Mouse (Mus musculus) monocyte, adult 5-6 weeks (primary cell): ENCODE measurements around the gene Osbpl11. TPM values are rescaled to one million over a fixed set of nuclear protein-coding genes. Genes with fewer than 3 reads are reported as not detected.
"Not testable (repeated sequence)": the region's sequence is repeated elsewhere in the genome, so short reads cannot be mapped to it uniquely, and the experiment has no call there.

Source experiments
- ATAC-seq: fragments of 153-309, 156-312 bp; replicated peaks from 2 replicates; pipeline ENCODE4 v1.8.0; 2017; ENCODE audit warnings: mild to moderate bottlenecking; ENCODE audit not compliant: low TSS enrichment, insufficient number of reproducible peaks, severe bottlenecking, poor library complexity, low FRiP score
- total RNA-seq: library from RNA; stranded (forward); fragments of 200-1000, 200-491, 200-594 nt; gene quantifications from 3 replicates; pipeline ENCODE4 v1.2.3, GENCODE M21; 2017

Osbpl11 gene
- total RNA-seq, result 28.0 to 41.0 TPM (median 29.8 TPM) in 3 replicates

- ATAC-seq, result peak; percentile 99
Observed at GRCm38 (mm10) chr16:33184901-33185260, at the start of gene Osbpl11. Gene Osbpl11 (plus strand): TSS chr16:33185071.

DNA sequence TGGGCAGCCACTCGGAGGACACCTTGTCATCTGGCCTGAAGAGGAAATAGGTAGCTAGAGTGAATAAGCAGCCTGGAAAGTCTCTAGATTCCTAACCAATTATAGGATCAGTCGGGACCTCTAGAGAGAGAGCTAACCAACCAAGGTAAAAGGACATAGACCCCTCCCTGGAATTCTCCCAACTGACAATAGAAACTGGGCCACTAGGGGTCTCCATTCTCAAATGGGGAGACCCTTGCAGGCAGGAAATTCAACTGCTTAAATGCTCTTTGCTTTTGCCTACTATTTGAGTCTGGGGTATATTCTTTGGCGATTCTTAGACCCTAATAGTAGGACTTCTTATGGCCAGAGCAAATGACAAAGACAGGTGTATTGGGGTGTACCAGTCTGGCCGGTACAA is 49.7 kb upstream of the Osbpl11 start:
- no peak for ATAC-seq

- not testable (repeated sequence) for ATAC-seq
Observed at GRCm38 (mm10) chr16:33139061-33139460, 45.8 kb upstream of the Osbpl11 start.

GRCm38 (mm10) chr16:33141758-33142280 is 43.1 kb upstream of the Osbpl11 start:
- no peak for ATAC-seq

GRCm38 (mm10) chr16:33143452-33143851 is 41.4 kb upstream of the Osbpl11 start:
- no peak for ATAC-seq

DNA sequence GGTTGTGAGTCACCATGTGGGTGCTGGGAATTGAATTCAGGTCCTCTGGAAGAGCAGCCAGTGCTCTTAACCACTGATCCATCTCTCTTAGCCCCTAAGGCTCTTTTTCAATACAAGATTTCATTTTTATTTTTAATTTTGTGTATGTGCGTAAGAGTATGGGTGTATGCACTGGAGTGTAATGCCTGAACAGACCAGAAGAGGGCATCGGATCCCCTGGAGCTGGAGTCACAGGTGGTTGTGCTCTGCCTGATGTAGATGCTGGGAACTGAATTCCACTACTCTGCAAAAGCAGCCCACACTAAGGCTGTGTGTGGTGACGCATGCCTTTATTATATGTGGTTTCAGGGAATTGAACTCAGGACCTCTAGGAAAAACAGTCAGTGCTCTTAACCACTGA is 38.7 kb upstream of the Osbpl11 start:
- ATAC-seq, result no peak

GRCm38 (mm10) chr16:33148135-33148534 is 36.7 kb upstream of the Osbpl11 start:
- no peak for ATAC-seq

GRCm38 (mm10) chr16:33150875-33151274 is 34.0 kb upstream of the Osbpl11 start:
- not testable (repeated sequence) for ATAC-seq

DNA sequence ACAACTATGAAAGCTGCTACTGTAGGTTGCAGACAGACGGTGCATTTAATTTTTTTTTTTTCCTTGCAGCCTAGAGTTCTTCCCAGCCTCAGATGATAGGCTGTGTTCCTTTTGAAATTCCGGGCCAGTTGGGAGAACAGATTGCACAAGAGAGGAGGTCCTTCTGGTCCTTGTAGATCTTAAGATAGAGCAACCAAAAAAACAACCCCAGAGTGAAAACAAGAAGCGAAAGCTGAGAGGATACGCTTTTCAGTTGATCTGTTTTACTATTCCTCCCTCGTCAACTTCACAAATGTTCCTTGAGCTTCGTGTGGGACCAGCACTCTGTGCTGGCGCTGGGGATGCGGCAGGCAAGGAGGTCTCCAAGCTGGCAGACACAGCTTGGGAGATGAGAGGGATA is 33.3 kb upstream of the Osbpl11 start:
- ATAC-seq, result no peak

DNA sequence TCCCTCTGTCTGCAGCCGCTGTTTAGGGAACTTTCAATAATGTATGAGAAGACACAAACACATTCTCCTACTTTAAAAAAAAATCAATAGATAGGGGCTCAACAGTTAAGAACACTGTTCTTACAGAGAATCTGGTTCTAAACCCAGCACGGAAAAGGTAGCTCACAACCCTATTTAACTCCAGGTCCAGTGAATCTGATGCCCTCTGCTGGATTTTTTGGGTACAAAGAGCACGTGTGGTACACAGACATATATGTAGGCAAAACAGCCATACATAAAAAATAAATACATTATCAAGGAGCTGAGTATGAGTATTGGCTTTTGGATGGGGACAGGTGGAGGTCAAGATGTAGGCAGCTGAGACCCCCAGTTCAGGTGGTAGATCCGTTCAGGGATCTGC is 29.9 kb upstream of the Osbpl11 start:
- ATAC-seq, result no peak

- no peak for ATAC-seq
Observed at GRCm38 (mm10) chr16:33158006-33158405, 26.9 kb upstream of the Osbpl11 start.

DNA sequence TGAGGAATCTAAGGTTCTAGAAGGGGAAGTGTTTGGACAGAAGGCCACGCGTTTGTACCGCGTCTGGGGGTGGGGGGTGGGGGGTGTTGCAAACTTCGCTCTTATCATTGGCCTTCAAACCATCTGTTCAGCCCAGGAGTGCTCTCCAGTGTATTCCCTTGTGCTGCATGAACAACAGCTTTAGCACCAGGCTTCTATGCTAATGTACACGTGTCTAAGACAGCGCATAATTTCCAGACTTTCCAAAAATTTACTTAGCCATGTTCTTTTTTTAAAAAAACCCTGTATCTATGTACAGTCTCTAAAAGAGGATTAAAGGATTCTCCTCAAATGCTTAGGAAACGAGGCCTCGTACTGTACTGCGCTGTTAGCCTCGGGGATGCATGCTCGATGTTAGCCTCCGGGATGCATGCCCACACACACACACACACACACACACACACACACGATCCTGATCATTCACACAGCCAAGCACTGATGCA is 26.2 kb upstream of the Osbpl11 start:
- ATAC-seq, result no peak

GRCm38 (mm10) chr16:33159363-33159762 is 25.5 kb upstream of the Osbpl11 start:
- ATAC-seq, result no peak

DNA sequence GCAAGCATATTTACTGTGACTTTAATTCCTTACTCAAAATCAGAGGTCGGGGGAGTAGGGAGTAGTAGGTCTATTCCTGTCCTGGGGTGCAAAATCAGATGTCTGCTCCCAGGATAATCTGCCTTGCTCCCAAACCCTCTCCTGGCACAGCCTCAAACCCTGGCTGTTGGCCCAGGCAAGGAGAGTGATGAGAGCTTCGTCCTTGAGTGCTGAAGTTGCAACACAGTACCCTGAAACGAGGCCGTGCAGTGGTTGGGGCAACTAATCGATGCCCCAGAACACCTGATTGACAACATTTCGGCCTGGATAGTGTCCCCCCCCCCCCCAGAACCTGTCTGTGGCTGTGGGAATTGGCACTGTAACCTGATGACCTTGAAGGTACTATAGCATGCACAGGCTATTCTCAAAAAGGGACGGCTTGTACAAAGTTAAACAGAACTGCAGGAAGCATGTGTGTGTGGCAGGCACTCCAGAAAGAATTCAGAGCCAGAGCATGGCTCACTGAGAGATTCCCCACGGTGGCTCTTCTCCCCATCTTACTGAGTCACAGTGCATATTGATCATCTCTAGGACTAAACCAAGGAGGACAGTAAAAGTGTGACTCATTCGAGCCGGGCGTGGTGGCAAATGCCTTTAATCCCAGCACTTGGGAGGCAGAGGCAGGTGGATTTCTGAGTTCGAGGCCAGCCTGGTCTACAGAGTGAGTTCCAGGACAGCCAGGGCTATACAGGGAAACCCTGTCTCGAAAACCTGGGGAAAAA is 21.4 kb upstream of the Osbpl11 start:
- no peak for ATAC-seq

- peak; percentile 87 for ATAC-seq
Observed at GRCm38 (mm10) chr16:33166284-33166683, 18.6 kb upstream of the Osbpl11 start.

DNA sequence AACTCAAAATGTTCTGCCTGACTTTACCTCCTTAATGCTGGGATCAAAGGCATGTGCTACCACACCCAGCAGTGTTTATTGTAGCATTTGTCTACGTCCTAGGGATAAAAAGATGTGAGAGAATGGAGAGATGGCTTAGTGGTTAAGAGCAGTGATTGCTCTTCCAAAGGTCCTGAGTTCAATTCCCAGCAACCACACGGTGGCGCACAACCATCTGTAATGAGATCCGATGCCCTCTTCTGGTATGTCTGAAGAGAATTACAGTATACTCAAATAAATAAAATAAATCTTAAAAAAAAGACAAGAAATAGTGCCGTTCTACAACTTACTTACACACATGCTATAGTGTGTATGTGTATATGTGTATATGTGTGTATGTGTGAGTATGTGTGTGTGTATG is 17.3 kb upstream of the Osbpl11 start:
- no peak for ATAC-seq

DNA sequence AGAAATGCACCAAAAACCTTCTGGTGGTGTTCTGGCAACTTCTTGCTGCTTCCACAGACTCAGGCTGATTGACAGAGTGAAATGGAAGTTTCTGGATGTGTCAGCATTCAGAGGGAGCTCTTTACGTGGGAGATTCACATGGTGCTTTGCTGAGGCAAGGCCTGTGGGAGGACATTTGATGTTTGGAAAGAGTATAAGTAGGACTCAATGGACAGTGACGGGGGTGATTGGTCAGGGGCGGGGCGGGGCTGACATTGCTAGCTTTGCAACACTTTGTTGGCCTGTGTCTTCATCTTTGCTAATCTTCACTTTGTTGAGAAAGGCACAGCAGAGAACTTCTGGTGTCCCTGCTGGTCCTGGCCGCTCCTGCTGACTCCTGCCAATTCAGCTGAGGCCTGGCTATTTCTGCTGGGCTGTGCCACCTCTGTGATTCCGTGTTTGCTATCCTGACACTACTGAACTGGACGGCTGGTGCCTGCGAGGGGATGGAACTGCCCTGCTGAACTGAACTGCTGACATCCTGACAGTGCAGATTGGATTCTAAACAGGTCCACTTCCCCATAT is 15.3 kb upstream of the Osbpl11 start:
- ATAC-seq, result no peak

GRCm38 (mm10) chr16:33170716-33171587 is 13.9 kb upstream of the Osbpl11 start:
- no peak for ATAC-seq

- ATAC-seq, result no peak
Observed at GRCm38 (mm10) chr16:33171800-33172199, 13.1 kb upstream of the Osbpl11 start.
